Mouse (Mus musculus) central nervous system, embryonic 11.5 days (tissue): ENCODE measurements around the gene Traf3ip1. TPM values are rescaled to one million over a fixed set of nuclear protein-coding genes. Genes with fewer than 3 reads are reported as not detected.

Experiments used
- polyA plus RNA-seq: library from polyadenylated mRNA; depleted of rRNA; stranded (reverse); fragments of >200 nt; gene quantifications from 2 replicates; pipeline ENCODE4 v1.2.3, GENCODE M21; 2012; rRNA removed

The Traf3ip1 gene
- 20.6 and 29.5 TPM in 2 replicates for polyA plus RNA-seq

DNA sequence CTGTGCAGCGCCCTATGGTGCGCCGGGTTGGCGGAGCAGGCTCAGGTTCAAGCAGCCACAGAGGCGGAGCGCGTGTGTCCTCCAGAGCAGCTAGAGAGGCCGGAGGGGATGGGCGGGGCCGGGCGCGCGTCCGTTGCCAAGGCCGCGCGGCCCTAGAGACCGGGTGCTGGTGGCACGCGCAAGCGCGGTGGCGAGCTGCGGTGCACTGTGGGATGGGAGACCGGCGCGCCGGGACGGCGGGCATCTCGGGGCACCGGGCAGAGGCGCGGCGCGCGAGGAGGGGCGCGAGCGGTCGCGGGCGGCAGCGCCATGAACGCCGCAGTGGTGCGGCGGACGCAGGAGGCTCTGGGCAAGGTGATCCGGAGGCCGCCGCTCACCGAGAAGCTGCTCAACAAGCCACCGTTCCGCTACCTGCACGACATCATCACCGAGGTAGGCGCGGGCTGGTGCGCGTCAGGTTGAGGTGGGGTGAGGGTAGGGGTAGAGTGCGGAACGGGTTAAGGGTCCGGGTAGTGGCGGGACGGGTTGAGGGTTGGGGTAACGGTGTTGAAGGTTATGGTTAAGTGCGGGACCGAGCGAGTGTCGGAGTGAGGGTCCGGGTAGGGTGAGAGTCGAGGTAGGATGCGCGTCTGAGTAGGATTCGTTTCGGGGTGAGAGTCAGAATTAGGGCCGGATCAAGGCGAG lies at the start of gene Traf3ip1:
Traf3ip1 (plus strand) TSS at position 191 of the 684 bp plus-strand sequence.

DNA sequence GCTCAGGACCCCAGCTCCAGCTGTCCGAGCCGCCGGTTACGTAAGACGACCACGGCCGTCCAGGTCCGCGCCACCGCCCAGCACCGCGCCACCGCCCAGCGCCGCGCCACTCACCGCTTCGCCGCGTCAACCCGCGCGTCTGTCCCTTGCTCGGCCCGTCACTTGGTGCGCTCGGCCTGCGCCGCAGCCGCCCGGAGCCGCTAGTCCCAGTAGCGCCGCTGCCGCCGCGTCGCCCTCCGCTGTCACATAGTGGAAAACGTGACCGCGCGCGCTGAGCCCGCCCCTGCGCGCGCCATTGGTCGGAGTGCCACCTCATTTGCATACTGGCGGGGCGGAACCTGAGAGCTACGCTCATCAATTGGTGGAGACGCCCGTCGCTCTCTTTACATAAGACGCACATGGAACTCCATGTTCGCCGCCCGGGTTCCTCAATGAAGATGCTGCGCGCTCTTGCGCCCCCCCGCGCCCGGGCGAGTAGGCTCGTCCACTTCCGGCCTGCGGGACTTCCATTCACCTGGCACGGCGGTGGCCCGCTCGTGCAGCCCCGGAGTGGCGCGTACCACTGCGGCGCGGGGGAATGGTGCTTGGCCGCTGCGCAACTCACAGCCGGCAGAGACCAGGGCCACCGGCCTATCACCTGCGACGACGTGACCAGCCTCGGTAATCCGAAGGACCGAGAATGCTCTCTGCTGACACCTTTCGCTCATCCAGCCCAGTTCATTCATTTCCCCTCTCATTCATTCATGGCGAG lies 35.2 kb upstream of the Traf3ip1 start, which contains the start of gene Per2:
Per2 (minus strand) TSS at position 266 of the 751 bp plus-strand sequence.

DNA sequence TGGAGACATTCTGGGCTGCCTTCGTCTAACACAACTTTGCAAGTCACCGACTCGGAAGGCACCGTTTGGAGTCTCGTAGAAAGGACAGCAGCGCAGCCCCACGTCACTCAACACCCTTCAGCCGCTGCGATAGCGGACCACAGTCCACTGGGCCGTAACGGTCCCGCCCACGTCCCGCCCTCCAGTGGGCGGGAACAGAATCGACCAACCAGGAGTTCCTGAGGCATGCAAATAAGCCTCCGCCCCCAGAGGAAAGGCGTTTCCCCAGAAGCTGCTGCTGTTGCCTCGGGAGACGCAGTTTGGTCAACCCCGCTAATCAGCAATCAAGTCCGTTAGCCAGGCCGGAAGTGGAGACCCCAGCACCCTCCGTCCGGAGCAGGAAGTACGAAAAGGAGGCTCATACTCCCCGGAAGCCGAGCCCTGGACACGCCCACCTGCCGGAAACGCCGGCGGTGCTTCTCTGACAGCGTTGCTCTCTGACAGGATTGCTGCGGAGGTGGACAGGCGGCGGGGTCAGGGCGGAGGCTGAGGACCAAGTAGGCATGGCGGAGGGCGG lies 45.9 kb downstream of the Traf3ip1 start, which contains the start of gene Asb1:
Asb1 (plus strand) TSS at position 274 of the 556 bp plus-strand sequence.

Other genes starting within 250 kb of the Traf3ip1 start
- gene Ube2f, start 244.3 kb upstream of the Traf3ip1 start, polyA plus RNA-seq: 61.8 and 64.3 TPM in 2 replicates
- gene Scly, start 196.3 kb upstream of the Traf3ip1 start, polyA plus RNA-seq: 13.1 and 13.7 TPM in 2 replicates
- gene Espnl, start 172.6 kb upstream of the Traf3ip1 start, polyA plus RNA-seq: 0.10 and 0.12 TPM in 2 replicates
- 0.54 and 1.5 TPM in 2 replicates for gene Klhl30, start 143.6 kb upstream of the Traf3ip1 start, polyA plus RNA-seq
- 0.65 and 0.92 TPM in 2 replicates for gene Erfe, start 128.2 kb upstream of the Traf3ip1 start, polyA plus RNA-seq
- 157 and 224 TPM in 2 replicates for gene Ilkap, start 95.8 kb upstream of the Traf3ip1 start, polyA plus RNA-seq
- gene Hes6, start 80.6 kb upstream of the Traf3ip1 start, polyA plus RNA-seq: 157 and 243 TPM in 2 replicates
- gene Per2, start 35.3 kb upstream of the Traf3ip1 start, polyA plus RNA-seq: 3.4 and 3.8 TPM in 2 replicates
- gene Asb1, start 45.9 kb downstream of the Traf3ip1 start, polyA plus RNA-seq: 11.9 TPM in 2 replicates